Mouse (Mus musculus) testis, adult 2 months (tissue): ENCODE data around the gene Stk10. TPM values are rescaled to one million over a fixed set of nuclear protein-coding genes. Genes with fewer than 3 reads are reported as not detected.
A peak's percentile ranks its signal among the peaks of the same experiment; 100 is the strongest.

Experiments used
- H3K27ac ChIP-seq: fragments of 200-500 bp; 2 replicates; pipeline ENCODE4 v1.5.1; 2012; ENCODE audit warnings: low read depth, low read length; ENCODE audit not compliant: control insufficient read depth, insufficient read depth
- H3K27me3 ChIP-seq: fragments of 200-500 bp; 2 replicates; pipeline ENCODE4 v1.6.1; 2012; ENCODE audit warnings: mild to moderate bottlenecking, low read length, moderate library complexity; ENCODE audit not compliant: control insufficient read depth, insufficient read depth
- H3K36me3 ChIP-seq: fragments of 200-500 bp; 2 replicates; pipeline ENCODE4 v1.6.1; 2012; ENCODE audit warnings: mild to moderate bottlenecking, low read length; ENCODE audit not compliant: control insufficient read depth, insufficient read depth
- H3K4me1 ChIP-seq: fragments of 200-500 bp; 2 replicates; pipeline ENCODE4 v1.6.1; 2012; ENCODE audit warnings: low read length; ENCODE audit not compliant: control insufficient read depth, insufficient read depth
- H3K4me3 ChIP-seq: fragments of 200-500 bp; 2 replicates; pipeline ENCODE4 v1.5.1; 2012; ENCODE audit warnings: low read depth, mild to moderate bottlenecking, low read length, moderate library complexity, mixed read lengths; ENCODE audit not compliant: control insufficient read depth
- CTCF ChIP-seq: fragments of 200-500 bp; IDR thresholded peaks from 2 replicates; pipeline ENCODE4 v1.5.1; 2012; ENCODE audit warnings: low read depth, mild to moderate bottlenecking, inconsistent platforms, low read length, moderate library complexity; ENCODE audit not compliant: control insufficient read depth, insufficient read depth, insufficient replicate concordance
- POLR2A ChIP-seq: fragments of 200-500 bp; IDR thresholded peaks from 2 replicates; pipeline ENCODE4 v1.6.1; 2012; ENCODE audit warnings: low read depth, mild to moderate bottlenecking, inconsistent platforms, low read length, moderate library complexity; ENCODE audit not compliant: control insufficient read depth
- polyA plus RNA-seq: library from polyadenylated mRNA; depleted of rRNA; stranded (reverse); fragments of >200 nt; gene quantifications from 2 replicates; pipeline ENCODE4 v1.2.3, GENCODE M21; 2012

The Stk10 gene
- polyA plus RNA-seq, 1 experiment: 38.3 TPM

DNA sequence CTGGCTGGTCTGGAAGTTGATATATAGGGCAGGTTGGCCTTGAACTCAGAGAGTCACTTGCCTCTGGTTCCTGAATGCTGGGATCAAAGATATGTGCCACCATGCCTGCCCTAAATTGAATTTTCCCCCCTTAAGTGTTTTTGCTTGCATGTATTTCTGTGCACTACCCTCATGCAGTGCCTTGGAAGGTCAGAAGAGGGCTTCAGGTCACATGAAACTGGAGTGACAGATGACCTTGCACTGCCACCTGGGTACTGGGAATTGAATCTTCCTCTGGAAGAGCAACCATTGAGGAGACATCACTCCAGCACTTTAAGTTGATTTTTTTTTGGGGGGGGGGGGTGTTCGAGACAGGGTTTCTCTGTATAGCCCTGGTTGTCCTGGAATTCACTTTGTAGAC is 3.0 kb upstream of the Stk10 start:
- Histone ChIP-seq H3K27me3 (no peaks in the 10 kb centered on the region), H3K36me3 (no peaks in the 10 kb centered on the region), H3K4me1 (peaks cover 19% of the 10 kb centered on the region), H3K27ac (no peak overlapping the region), H3K4me3 (no peak overlapping the region)
- TF ChIP-seq POLR2A (no peak), CTCF (no peak)

DNA sequence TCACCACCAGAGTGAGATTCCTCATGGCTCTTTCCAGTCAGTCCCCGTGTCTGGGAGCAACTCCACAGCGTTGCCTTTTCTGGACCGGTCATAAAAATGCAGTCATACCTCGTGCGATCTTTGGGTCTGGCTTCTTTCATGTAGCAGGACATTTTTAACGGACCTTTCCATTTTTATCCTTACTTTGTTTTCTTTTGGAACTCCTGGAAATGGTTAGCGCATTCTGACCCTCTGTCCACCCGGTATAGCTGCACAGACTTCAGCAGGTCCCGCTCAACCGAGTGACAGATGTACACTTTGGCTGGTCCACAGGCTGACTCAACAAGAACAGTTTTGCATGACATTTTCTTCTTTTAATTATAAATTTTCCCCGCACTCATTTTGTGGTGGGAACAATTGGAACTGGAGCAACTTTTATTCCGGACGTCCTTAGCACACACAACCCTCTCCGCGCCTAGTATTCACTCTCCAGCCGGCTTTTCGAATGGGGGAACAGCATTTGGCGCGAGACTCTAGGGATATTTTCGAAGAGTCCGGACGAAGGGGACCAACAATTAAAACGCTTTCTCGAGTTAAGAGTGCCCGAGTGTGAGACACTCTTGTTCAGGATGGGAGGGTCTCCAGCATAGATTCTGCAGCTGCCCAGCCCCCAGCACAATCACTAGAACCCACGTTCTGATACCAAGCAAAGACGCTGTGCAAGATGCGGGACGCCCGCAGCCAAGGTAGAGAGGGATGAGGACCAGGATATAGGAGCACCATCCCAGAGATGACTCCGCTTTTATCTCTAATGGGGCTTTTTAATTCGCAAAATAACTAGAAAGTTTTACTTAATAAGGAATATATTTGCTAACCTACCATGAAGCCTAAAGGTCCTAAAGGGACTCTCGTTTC is 987 bp upstream of the Stk10 start, which contains the start of gene Efcab9:
TSS of gene Efcab9 (minus strand) at position 211 of the 894 bp plus-strand sequence.
- Histone ChIP-seq H3K27me3 (no peaks in the 10 kb centered on the region), H3K36me3 (no peaks in the 10 kb centered on the region), H3K27ac (0 out of 2 replicates have a peak within 1 kb of the TSS, but pooled peaks have one; percentile 15), H3K4me3 (peak within 1 kb of the TSS; percentile 80), H3K4me1 (peaks cover 19% of the 10 kb centered on the region)
- TF ChIP-seq POLR2A (no peak), CTCF (no peak)

DNA sequence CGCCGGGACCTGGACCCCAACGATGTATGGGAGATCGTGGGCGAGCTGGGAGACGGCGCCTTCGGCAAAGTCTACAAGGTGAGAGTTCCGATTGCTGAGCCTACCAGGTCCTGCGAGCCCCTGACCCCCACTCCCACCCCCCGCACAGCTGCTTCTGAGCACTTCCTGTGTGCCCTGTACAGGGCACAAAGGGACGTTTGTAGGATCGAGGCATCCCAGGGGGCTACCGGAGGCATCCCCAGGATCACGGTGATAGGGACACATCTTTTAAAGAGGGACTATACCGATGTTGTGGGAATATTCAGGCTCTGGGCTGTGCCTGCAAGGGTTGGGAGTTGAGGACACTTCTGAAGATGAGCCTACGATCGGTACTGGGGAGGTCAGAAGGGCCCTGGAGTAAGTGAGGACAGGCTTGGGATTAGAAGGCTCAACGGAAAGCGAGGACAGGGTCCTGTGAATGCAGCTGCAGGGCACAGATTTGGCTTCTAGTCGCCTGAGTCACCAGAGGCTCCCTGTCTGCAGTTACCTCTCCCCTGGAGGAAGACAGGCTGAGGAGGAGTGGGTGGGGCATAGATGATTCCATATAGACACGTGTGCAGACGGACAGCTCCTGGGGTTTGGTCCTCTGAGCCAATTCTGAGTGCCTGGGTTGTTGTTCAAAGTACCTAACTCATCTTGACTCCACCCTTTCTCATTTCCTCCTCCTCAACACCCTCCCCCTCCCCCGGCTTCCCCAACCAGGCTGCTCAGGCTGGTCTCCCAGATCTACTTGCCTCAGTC is 567 bp downstream of the Stk10 start:
- Histone ChIP-seq H3K27ac (peak overlapping the region; percentile 15; the same call in 1 of the 2 replicates), H3K36me3 (no peaks in the 10 kb centered on the region), H3K27me3 (no peaks in the 10 kb centered on the region), H3K4me1 (peaks cover 17% of the 10 kb centered on the region), H3K4me3 (peak overlapping the region; percentile 82)
- no peak for TF ChIP-seq CTCF
- no peak for TF ChIP-seq POLR2A

DNA sequence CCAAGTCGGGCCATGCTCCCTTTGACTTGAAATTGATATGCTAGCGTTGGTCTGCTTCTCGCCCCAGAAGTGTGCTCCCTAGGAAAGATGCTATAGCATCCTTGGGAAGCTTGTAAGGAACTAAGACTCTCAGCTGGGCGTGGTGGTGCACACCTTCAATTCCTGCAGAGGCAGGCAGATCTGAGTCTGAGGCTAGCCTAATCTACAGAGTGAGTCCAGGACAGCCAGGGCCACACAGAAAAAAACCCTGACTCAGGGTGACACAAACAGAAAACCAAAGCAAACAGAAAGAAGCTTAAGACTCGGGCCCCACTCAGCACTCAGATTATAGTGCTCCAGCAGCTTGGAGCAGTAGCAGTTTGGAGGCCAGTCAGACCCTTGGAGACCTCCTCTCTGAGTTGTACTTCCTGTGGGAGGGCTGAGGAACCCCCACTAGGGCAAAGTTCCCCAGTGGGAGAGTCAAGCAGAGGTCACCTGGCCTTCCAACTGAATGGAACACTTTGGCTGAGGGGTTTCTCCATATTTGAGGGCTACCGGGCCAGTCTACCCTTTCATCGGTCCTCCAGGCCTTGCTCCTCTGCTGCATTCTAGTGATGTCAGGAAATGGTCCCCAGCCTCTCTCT is 1.5 kb downstream of the Stk10 start:
- H3K4me1 ChIP-seq: peaks cover 17% of the 10 kb centered on the region
- H3K36me3 ChIP-seq: no peaks in the 10 kb centered on the region
- H3K27ac ChIP-seq: no peak overlapping the region
- peak overlapping the region; percentile 30 for H3K4me3 ChIP-seq
- H3K27me3 ChIP-seq: no peaks in the 10 kb centered on the region
- TF ChIP-seq CTCF (no peak), POLR2A (no peak)

DNA sequence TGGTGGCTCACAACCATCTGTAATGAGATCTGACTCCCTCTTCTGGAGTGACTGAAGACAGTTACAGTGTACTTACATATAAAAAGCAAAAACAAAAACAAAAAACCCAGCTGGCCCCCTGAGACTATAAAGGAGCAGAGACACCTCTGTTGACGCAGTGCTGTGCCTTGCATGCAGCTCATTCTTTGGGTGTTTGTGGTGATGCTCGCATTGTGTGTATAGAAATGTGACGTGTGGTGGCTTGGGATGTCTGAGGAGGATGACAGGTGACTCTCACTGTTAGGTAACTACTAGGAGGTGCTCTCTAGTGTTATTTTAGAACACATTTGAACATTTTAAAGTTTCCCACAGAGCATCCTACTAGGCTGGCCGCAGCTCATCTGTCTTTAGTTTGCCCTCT is 2.5 kb downstream of the Stk10 start:
- TF ChIP-seq POLR2A: no peak
- no peak for TF ChIP-seq CTCF

DNA sequence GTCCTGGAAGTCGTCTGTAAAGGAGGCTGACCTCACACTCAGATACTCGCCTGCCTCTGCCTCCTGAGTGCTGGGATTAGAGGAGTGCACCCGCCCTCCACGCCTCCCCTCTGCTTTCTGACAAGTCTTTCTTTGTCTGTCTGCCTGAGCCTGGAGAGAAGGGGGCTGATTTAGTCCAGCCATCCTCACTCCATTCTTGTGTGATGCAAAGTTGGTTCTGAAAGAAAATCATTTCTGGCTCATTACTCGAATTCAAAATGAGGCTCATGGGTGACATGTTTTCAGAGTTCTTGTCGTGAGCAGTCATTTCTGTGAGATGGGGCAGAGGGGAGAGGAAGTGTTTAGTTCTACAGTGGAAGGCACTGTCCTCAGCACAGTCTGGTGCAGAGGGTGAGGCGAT is 3.8 kb downstream of the Stk10 start:
- Histone ChIP-seq H3K36me3 (no peaks in the 10 kb centered on the region), H3K27ac (no peak overlapping the region), H3K4me1 (peaks cover 17% of the 10 kb centered on the region), H3K27me3 (no peaks in the 10 kb centered on the region), H3K4me3 (no peak overlapping the region)
- TF ChIP-seq POLR2A: no peak
- TF ChIP-seq CTCF: no peak

More for the DNA sequence above, 2.5 kb downstream of the Stk10 start:
- H3K4me1 ChIP-seq: peaks cover 17% of the 10 kb centered on the region
- H3K27ac ChIP-seq: no peak overlapping the region
- no peaks in the 10 kb centered on the region for H3K27me3 ChIP-seq
- no peak overlapping the region for H3K4me3 ChIP-seq
- H3K36me3 ChIP-seq: no peaks in the 10 kb centered on the region
